Mouse (Mus musculus): ENCODE measurements around the gene Zfp738. TPM values are rescaled to one million over a fixed set of nuclear protein-coding genes. Genes with fewer than 3 reads are reported as not detected.

The Zfp738 gene
- polyA plus RNA-seq (2014; fragmentation: Illumina TruSeq; extraction: RNeasy Lipid Tissue Mini Kit (QIAGEN cat#74804); ENCODE audit: low read depth, low replicate concordance) = 3.8 TPM

GRCm38 (mm10) chr13:67686971-67687370, at the start of gene Zfp738:
Gene Zfp738 (minus strand): TSS chr13:67687071.

DNA sequence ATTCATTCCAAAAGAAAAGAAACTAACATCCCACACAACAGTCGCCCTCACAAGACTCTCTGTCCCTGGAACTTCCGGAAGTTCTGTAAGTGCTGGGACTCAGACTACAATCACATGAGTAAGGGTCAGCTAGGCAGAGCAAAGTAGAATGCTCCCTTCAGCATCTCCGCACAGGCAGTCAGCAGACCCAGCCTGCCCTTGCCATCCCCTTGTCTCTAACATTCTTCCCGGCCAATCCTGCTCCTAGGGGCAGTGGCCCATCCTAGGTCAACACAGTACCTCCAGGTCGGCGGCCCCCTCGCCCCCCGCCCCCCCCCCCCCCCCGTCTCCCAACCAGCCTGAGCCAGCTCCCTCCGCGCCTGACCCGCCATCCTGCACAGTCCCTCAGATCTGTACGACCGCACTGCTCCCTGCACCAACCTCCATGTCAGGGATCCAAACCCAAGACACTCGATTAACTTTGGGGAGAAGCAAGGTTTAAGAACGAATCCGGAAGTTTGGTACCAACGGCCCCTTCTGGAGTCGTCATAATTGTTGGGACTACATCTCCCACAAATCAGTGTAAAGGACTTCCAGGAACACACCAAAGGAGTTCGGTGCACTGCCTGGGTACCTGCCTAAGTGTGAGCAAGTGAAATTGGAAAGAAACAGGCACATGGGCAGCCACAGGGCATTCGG, 41.9 kb upstream of the Zfp738 start, which contains the start of gene Zfp65:
Gene Zfp65 (minus strand): TSS at position 533 of the 678 bp plus-strand sequence.

DNA sequence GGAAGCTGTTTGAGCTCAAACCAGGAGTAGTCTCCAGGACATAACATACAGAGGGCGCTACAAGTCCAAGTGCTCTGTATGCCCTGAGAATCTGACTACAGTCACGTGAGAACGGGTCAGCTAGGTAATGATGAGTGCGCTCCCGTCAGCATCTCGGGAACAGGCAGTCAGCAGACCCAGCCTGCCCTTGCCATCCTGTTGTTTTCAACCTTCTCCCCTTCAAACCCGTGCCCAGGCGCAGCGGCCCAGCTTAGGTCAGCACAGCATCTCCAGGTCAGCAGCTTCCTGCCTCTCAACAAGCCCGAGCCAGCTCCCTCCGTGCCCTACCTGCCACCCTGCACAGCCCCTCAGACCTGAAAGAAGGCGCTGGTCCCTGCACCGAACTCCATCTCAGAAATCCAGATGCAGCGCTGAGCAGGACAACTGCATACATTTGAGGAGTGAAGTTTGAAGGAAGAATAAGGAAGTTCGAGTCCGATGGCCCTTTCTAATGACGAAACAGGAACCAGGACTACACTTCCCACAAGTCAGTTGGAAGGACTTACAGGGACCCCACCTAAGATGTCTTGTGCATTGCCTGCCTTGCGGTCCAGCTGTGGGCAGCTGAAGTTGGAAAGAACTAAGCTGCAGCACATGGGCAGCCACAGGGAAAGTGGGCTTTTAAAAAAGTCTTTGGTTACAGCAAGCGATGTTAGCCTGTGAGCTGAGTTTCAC, 49.4 kb downstream of the Zfp738 start, which contains the start of the genes Gm49345 and Zfp729a:
Gene Gm49345 (minus strand): TSS at position 476 of the 714 bp plus-strand sequence.
Gene Zfp729a (minus strand): TSS at position 498 of the 714 bp plus-strand sequence.

GRCm38 (mm10) chr13:67609066-67609876, 77.6 kb downstream of the Zfp738 start, which contains the start of gene Zfp729b:
Gene Zfp729b (minus strand): TSS chr13:67609707.

Other genes with a start within 250 kb of the Zfp738 start
- 6.8 TPM for gene Zfp874a, start 235.4 kb downstream of the Zfp738 start, polyA plus RNA-seq (2014; fragmentation: Illumina TruSeq; extraction: RNeasy Lipid Tissue Mini Kit (QIAGEN cat#74804); ENCODE audit: low read depth, low replicate concordance)
- gene Zfp874b, start 202.8 kb downstream of the Zfp738 start, polyA plus RNA-seq (2014; fragmentation: Illumina TruSeq; extraction: RNeasy Lipid Tissue Mini Kit (QIAGEN cat#74804); ENCODE audit: low read depth, low replicate concordance) = 14.5 TPM
- gene Zfp58, start 186.5 kb downstream of the Zfp738 start, polyA plus RNA-seq (2014; fragmentation: Illumina TruSeq; extraction: RNeasy Lipid Tissue Mini Kit (QIAGEN cat#74804); ENCODE audit: low read depth, low replicate concordance) = 4.5 TPM
- gene Gm26965, start 160.9 kb downstream of the Zfp738 start, polyA plus RNA-seq (2014; fragmentation: Illumina TruSeq; extraction: RNeasy Lipid Tissue Mini Kit (QIAGEN cat#74804); ENCODE audit: low read depth, low replicate concordance) = not detected
- gene Zfp87, start 160.9 kb downstream of the Zfp738 start, polyA plus RNA-seq (2014; fragmentation: Illumina TruSeq; extraction: RNeasy Lipid Tissue Mini Kit (QIAGEN cat#74804); ENCODE audit: low read depth, low replicate concordance) = 11.1 TPM
- gene Zfp748, start 133.2 kb downstream of the Zfp738 start, polyA plus RNA-seq (2014; fragmentation: Illumina TruSeq; extraction: RNeasy Lipid Tissue Mini Kit (QIAGEN cat#74804); ENCODE audit: low read depth, low replicate concordance) = 3.5 TPM
- gene Zfp729b, start 77.4 kb downstream of the Zfp738 start, polyA plus RNA-seq (2014; fragmentation: Illumina TruSeq; extraction: RNeasy Lipid Tissue Mini Kit (QIAGEN cat#74804); ENCODE audit: low read depth, low replicate concordance) = 3.2 TPM
- not detected for gene Gm49345, start 49.3 kb downstream of the Zfp738 start, polyA plus RNA-seq (2014; fragmentation: Illumina TruSeq; extraction: RNeasy Lipid Tissue Mini Kit (QIAGEN cat#74804); ENCODE audit: low read depth, low replicate concordance)
- 3.5 TPM for gene Zfp729a, start 49.3 kb downstream of the Zfp738 start, polyA plus RNA-seq (2014; fragmentation: Illumina TruSeq; extraction: RNeasy Lipid Tissue Mini Kit (QIAGEN cat#74804); ENCODE audit: low read depth, low replicate concordance)
- 5.2 TPM for gene Zfp65, start 42.1 kb upstream of the Zfp738 start, polyA plus RNA-seq (2014; fragmentation: Illumina TruSeq; extraction: RNeasy Lipid Tissue Mini Kit (QIAGEN cat#74804); ENCODE audit: low read depth, low replicate concordance)
- gene Zfp85, start 68.2 kb upstream of the Zfp738 start, polyA plus RNA-seq (2014; fragmentation: Illumina TruSeq; extraction: RNeasy Lipid Tissue Mini Kit (QIAGEN cat#74804); ENCODE audit: low read depth, low replicate concordance) = 1.7 TPM
- gene Zfp493, start 92.6 kb upstream of the Zfp738 start, polyA plus RNA-seq (2014; fragmentation: Illumina TruSeq; extraction: RNeasy Lipid Tissue Mini Kit (QIAGEN cat#74804); ENCODE audit: low read depth, low replicate concordance) = 0.79 TPM
- 2.2 TPM for gene Zfp273, start 126.7 kb upstream of the Zfp738 start, polyA plus RNA-seq (2014; fragmentation: Illumina TruSeq; extraction: RNeasy Lipid Tissue Mini Kit (QIAGEN cat#74804); ENCODE audit: low read depth, low replicate concordance)
- 1.9 TPM for gene Gm10037, start 144.0 kb upstream of the Zfp738 start, polyA plus RNA-seq (2014; fragmentation: Illumina TruSeq; extraction: RNeasy Lipid Tissue Mini Kit (QIAGEN cat#74804); ENCODE audit: low read depth, low replicate concordance)
- gene BC048507, start 176.3 kb upstream of the Zfp738 start, polyA plus RNA-seq (2014; fragmentation: Illumina TruSeq; extraction: RNeasy Lipid Tissue Mini Kit (QIAGEN cat#74804); ENCODE audit: low read depth, low replicate concordance) = not detected

Data from heart, adult 10 weeks (tissue).